Comparison of ENCODE assay signal across 12 mouse cellular contexts in the genomic region with DNA sequence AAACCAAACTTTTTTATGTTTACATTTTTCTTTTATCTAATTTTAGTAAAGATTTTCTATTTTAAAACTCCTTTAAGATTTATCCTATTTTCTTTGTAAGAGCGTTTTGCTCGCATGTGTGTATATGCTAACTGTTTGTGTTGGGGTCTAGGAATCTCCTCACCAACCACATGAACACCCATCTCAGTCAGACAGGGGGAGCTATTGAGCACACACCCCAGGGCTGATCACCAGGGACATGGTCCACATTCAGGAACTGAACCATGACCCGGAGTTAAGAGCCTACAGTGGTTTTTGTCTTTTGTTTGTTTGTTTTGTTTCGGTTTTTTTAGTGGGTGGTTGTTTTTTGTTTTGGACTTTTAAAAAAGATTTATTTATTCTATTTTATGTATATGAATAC. TPM values are rescaled to one million over a fixed set of nuclear protein-coding genes. Genes with fewer than 3 reads are reported as not detected.
DNase-seq lines count a peak whose midpoint lies in the region; ATAC-seq and TF ChIP-seq lines count a peak whose summit lies in the region.
"Had no signal": no experiment of that assay in that cellular context is flagged by ENCODE, and none has a peak within 500 bp of the region (broad histone marks: within the 10 kb centered on the region; RNA-seq: fewer than 3 reads in every experiment).

No protein-coding gene starts in this region.

- no peak overlapping the region for H3K4me2 ChIP-seq in hindbrain, postnatal 0 days (ENCODE audit: low read depth, low read length)
- no peak overlapping the region for H3K4me2 ChIP-seq in hindbrain, embryonic 12.5 days (replicated peaks)

- H3K27ac ChIP-seq in hindbrain, postnatal 0 days, result no peak overlapping the region
- no peak overlapping the region for H3K27ac ChIP-seq in hindbrain, embryonic 12.5 days
- H3K27ac ChIP-seq in testis, adult 2 months (ENCODE audit: control insufficient read depth, insufficient read depth, low read depth, low read length), result no peak overlapping the region
- H3K27ac ChIP-seq in cortical plate, adult 2 months (ENCODE audit: insufficient read depth, low read length), result no peak overlapping the region

- no peak for DNase-seq in hindbrain, postnatal 0 days (ENCODE audit: low spot score)
- no peak for DNase-seq in testis, postnatal 14 days (ENCODE audit: low spot score)
- no peak for DNase-seq in frontal cortex, postnatal 10 days (ENCODE audit: low spot score in 2 of 2)
- DNase-seq in left cerebral cortex, postnatal 14 days (ENCODE audit: low spot score in 2 of 2), result no peak
- no peak for DNase-seq in ovary, adult 18-20 months (ENCODE audit: low spot score)
- DNase-seq: cerebellum, adult 11 months; heart, adult 11 months had no signal

- H3K36me3 ChIP-seq in hindbrain, postnatal 0 days (ENCODE audit: insufficient read depth, low read length), result no peaks in the 10 kb centered on the region
- H3K36me3 ChIP-seq in hindbrain, embryonic 12.5 days, result no peaks in the 10 kb centered on the region
- H3K36me3 ChIP-seq in testis, adult 2 months (ENCODE audit: control insufficient read depth, insufficient read depth, low read length), result no peaks in the 10 kb centered on the region

- TF ChIP-seq CTCF in hindbrain, postnatal 0 days (IDR thresholded peaks at IDR 0.05; ENCODE audit: low read depth), result peak; percentile 35
- peak; percentile 44; the same call in 1 of the 2 replicates for TF ChIP-seq CTCF in testis, adult 2 months (IDR thresholded peaks at IDR 0.05; ENCODE audit: control insufficient read depth, insufficient read depth, insufficient replicate concordance, low read depth, low read length)
- TF ChIP-seq CTCF in cortical plate, adult 2 months (IDR thresholded peaks at IDR 0.05; ENCODE audit: extremely low read depth, insufficient read depth, low read length), result peak; percentile 37

- no peak overlapping the region for H3K9ac ChIP-seq in hindbrain, postnatal 0 days (replicated peaks; ENCODE audit: low read length)
- no peak overlapping the region for H3K9ac ChIP-seq in hindbrain, embryonic 12.5 days

- intact Hi-C loops in left cerebral cortex, postnatal 14 days (cut with DNase I), result no loop called here

- no peaks in the 10 kb centered on the region for H3K27me3 ChIP-seq in hindbrain, postnatal 0 days (ENCODE audit: insufficient read depth, low read length)
- H3K27me3 ChIP-seq in hindbrain, embryonic 12.5 days, result no peaks in the 10 kb centered on the region
- H3K27me3 ChIP-seq in testis, adult 2 months (ENCODE audit: control insufficient read depth, insufficient read depth, low read length), result no peaks in the 10 kb centered on the region
- H3K27me3 ChIP-seq: megakaryocyte, embryonic 14.5 days had no signal

- no peak overlapping the region for H3K4me3 ChIP-seq in hindbrain, postnatal 0 days (ENCODE audit: low read length)
- no peak overlapping the region for H3K4me3 ChIP-seq in hindbrain, embryonic 12.5 days
- no peak overlapping the region for H3K4me3 ChIP-seq in testis, adult 2 months (ENCODE audit: control insufficient read depth, low read depth, low read length)
- H3K4me3 ChIP-seq in cortical plate, adult 2 months (ENCODE audit: insufficient read depth, low read length), result no peak overlapping the region
- H3K4me3 ChIP-seq: megakaryocyte, embryonic 14.5 days had no signal

- no peak for ATAC-seq in hindbrain, postnatal 0 days
- ATAC-seq in hindbrain, embryonic 12.5 days (ENCODE audit: low FRiP score), result no peak
- ATAC-seq: hindbrain, embryonic 16.5 days had no signal

- no peaks in the 10 kb centered on the region for H3K9me3 ChIP-seq in hindbrain, postnatal 0 days (ENCODE audit: low read length)
- no peaks in the 10 kb centered on the region for H3K9me3 ChIP-seq in hindbrain, embryonic 12.5 days (replicated peaks)
- H3K9me3 ChIP-seq: megakaryocyte, embryonic 14.5 days had no signal

- no peaks in the 10 kb centered on the region; the same call in 1 of the 2 replicates for H3K4me1 ChIP-seq in hindbrain, postnatal 0 days (ENCODE audit: insufficient read depth, low read length)
- peaks cover 4% of the 10 kb centered on the region; the same call in 1 of the 2 replicates for H3K4me1 ChIP-seq in hindbrain, embryonic 12.5 days
- H3K4me1 ChIP-seq in testis, adult 2 months (ENCODE audit: control insufficient read depth, insufficient read depth, low read length), result peaks cover 8% of the 10 kb centered on the region
- H3K4me1 ChIP-seq in cortical plate, adult 2 months (ENCODE audit: control insufficient read depth, insufficient read depth, low read length), result peaks cover 7% of the 10 kb centered on the region; the same call in 1 of the 2 replicates

- TF ChIP-seq POLR2A in testis, adult 2 months (IDR thresholded peaks at IDR 0.05; ENCODE audit: control insufficient read depth, low read depth, low read length), result no peak
- TF ChIP-seq POLR2A in cortical plate, adult 2 months (IDR thresholded peaks at IDR 0.05; ENCODE audit: extremely low read depth, insufficient read depth, low read length), result no peak

- 87% methylated on average over 4 of the region's 4 CpGs for WGBS in hindbrain, postnatal 0 days
- 85% methylated on average over 4 of the region's 4 CpGs for WGBS in hindbrain, embryonic 12.5 days

RNA-seq across cellular contexts. Expression of a gene that starts 22.3 kb away (rescaled TPM):
- 204 and 218 TPM in 2 replicates for total RNA-seq in hindbrain, postnatal 0 days (2014; rRNA removed)
- polyA plus RNA-seq in hindbrain, postnatal 0 days (2015; fragmentation: Nextera tagmentation; extraction: Ambion mirVana), result 86.1 and 90.5 TPM in 2 replicates
- polyA plus RNA-seq in hindbrain, embryonic 12.5 days (2016; fragmentation: Nextera tagmentation; extraction: Ambion mirVana), result 159 TPM in 2 replicates
- polyA plus RNA-seq in testis, adult 2 months (2012; rRNA removed), result 40.1 and 44.9 TPM in 2 replicates
- 111 and 123 TPM in 2 replicates for polyA plus RNA-seq in cortical plate, adult 2 months (2012; rRNA removed)
- total RNA-seq in left cerebral cortex, postnatal 14 days (2021), result 100 to 1,000 TPM; 101 to 109 TPM
